Mouse (Mus musculus) megakaryocyte progenitor cell, adult 5-6 weeks (primary cell): ENCODE results near the gene Thra. TPM values are rescaled to one million over a fixed set of nuclear protein-coding genes. Genes with fewer than 3 reads are reported as not detected.
"Not testable (repeated sequence)": the region's sequence is repeated elsewhere in the genome, so short reads cannot be mapped to it uniquely, and the experiment has no call there.

Experiments
- ATAC-seq: replicated peaks from 2 replicates; pipeline ENCODE4 v1.8.0; 2016; ENCODE audit warnings: mild to moderate bottlenecking, moderate TSS enrichment, inconsistent platforms; ENCODE audit not compliant: poor library complexity
- total RNA-seq, 2 experiments: library from RNA; stranded (forward) in 1 of 2; stranded (reverse) in 1 of 2; fragments of 157-497, 149-512 nt in 1 of 2; fragments of 200-1000 nt in 1 of 2; gene quantifications; 2 replicates each; pipeline versions ENCODE4 v1.2.3 to v1.2.4; 2015 to 2017

Gene Thra
- total RNA-seq, 2 experiments from 2014 or later: 21.8 to 34.2 TPM

- ATAC-seq: no peak
Measured at GRCm38 (mm10) chr11:98715946-98716345, 24.5 kb upstream of the Thra start.

GRCm38 (mm10) chr11:98717904-98718303 lies 22.5 kb upstream of the Thra start:
- peak; percentile 89 for ATAC-seq

- no peak for ATAC-seq
Measured at GRCm38 (mm10) chr11:98720756-98721155, 19.7 kb upstream of the Thra start.

GRCm38 (mm10) chr11:98721458-98722226 lies 18.8 kb upstream of the Thra start:
- no peak for ATAC-seq

GRCm38 (mm10) chr11:98723098-98723497 lies 17.3 kb upstream of the Thra start:
- no peak for ATAC-seq

- no peak for ATAC-seq
Measured at GRCm38 (mm10) chr11:98725926-98726506, 14.4 kb upstream of the Thra start.

GRCm38 (mm10) chr11:98729119-98729588 lies 11.3 kb upstream of the Thra start, which contains the start of gene Med24:
Gene Med24 (minus strand): TSS chr11:98729435.
- ATAC-seq: peak; percentile 100

GRCm38 (mm10) chr11:98730727-98731126 lies 9.7 kb upstream of the Thra start:
- ATAC-seq: no peak

- no peak for ATAC-seq
Measured at GRCm38 (mm10) chr11:98731134-98731533, 9.3 kb upstream of the Thra start.

GRCm38 (mm10) chr11:98734020-98734419 lies 6.4 kb upstream of the Thra start:
- no peak for ATAC-seq

GRCm38 (mm10) chr11:98735111-98735510 lies 5.3 kb upstream of the Thra start:
- ATAC-seq: no peak

GRCm38 (mm10) chr11:98736176-98736575 lies 4.3 kb upstream of the Thra start:
- no peak for ATAC-seq

- ATAC-seq: not testable (repeated sequence)
Measured at GRCm38 (mm10) chr11:98737220-98737619, 3.2 kb upstream of the Thra start.

GRCm38 (mm10) chr11:98738428-98738911 lies 2.0 kb upstream of the Thra start:
- no peak for ATAC-seq

GRCm38 (mm10) chr11:98738925-98739324 lies 1.5 kb upstream of the Thra start:
- ATAC-seq: 0 out of 2 replicates have a peak, but pooled peaks have one; percentile 8

- no peak for ATAC-seq
Measured at GRCm38 (mm10) chr11:98740026-98740392, 429 bp upstream of the Thra start.

- peak; percentile 2; the same call in 1 of the 2 replicates for ATAC-seq
Measured at GRCm38 (mm10) chr11:98741051-98741620, 698 bp downstream of the Thra start.

- ATAC-seq: peak; percentile 47
Measured at GRCm38 (mm10) chr11:98741622-98742396, 1.4 kb downstream of the Thra start.

GRCm38 (mm10) chr11:98742397-98743291 lies 2.2 kb downstream of the Thra start:
- 0 out of 2 replicates have a peak, but pooled peaks have one; percentile 5 for ATAC-seq
